Mouse (Mus musculus): ENCODE data around the gene Itpr3. TPM values are rescaled to one million over a fixed set of nuclear protein-coding genes. Genes with fewer than 3 reads are reported as not detected.

Gene Itpr3
- polyA plus RNA-seq, 1 experiment from 2014 or later = 1.4 TPM

DNA sequence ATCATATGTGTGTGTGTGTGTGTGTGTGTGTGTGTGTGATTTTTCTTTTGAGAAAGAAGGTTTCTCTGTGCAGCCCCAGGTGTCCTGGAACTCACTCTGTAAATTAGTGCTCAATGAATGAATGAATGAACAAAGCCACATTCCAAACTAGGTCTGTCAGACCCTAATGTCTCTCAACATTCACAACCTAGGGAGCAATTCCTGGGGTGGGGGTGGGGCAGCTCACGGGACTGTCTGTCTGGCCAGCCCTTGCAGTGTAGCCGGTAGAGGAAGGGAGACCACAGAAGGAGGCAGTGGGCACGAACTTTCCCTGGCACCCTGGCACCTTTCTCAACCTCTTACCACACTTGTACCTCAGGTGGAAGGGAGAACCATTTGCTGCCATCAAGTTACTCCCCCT is 77.6 kb downstream of the Itpr3 start:
- Histone ChIP-seq H3K4me3 (no peak overlapping the region), H3K9me3 (no peaks in the 10 kb centered on the region), H3K27me3 (peaks cover 17% of the 10 kb centered on the region), H3K4me1 (peaks cover 57% of the 10 kb centered on the region), H3K36me3 (no peaks in the 10 kb centered on the region), H3K9ac (replicated peaks) (no peak overlapping the region), H3K4me2 (replicated peaks) (no peak overlapping the region), H3K27ac (replicated peaks) (no peak overlapping the region)
- 42% methylated on average over 3 of the region's 3 CpGs for WGBS
- ATAC-seq (ENCODE audit: low FRiP score, low read depth) = no peak

DNA sequence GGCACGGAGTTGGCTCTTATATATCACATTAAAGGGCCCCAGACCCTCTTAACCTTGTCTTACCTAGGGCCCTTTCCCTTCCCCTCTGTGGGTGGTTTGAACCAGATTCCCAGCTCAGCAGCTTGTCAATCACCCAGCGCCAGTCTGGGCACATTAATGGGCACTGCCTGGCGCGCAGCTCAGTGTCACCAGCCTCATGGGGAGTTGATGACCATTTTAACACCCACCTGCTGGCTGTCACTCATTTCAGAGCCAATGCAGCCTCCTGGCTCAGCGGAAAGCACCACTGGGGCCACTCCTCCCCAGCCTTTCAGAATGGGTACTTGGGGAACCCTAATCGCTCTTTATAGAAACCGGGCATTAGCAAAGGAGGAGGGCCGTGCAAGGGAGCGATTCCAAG is 81.3 kb downstream of the Itpr3 start:
- WGBS = 71% methylated on average over 9 of the region's 9 CpGs
- peaks cover 10% of the 10 kb centered on the region for H3K27me3 ChIP-seq
- no peak for ATAC-seq (ENCODE audit: low FRiP score, low read depth)
- H3K4me1 ChIP-seq = peaks cover 41% of the 10 kb centered on the region
- no peaks in the 10 kb centered on the region for H3K36me3 ChIP-seq
- no peak overlapping the region for H3K9ac ChIP-seq (replicated peaks)
- H3K27ac ChIP-seq (replicated peaks) = no peak overlapping the region
- H3K4me2 ChIP-seq (replicated peaks) = no peak overlapping the region
- no peaks in the 10 kb centered on the region for H3K9me3 ChIP-seq
- no peak overlapping the region for H3K4me3 ChIP-seq

DNA sequence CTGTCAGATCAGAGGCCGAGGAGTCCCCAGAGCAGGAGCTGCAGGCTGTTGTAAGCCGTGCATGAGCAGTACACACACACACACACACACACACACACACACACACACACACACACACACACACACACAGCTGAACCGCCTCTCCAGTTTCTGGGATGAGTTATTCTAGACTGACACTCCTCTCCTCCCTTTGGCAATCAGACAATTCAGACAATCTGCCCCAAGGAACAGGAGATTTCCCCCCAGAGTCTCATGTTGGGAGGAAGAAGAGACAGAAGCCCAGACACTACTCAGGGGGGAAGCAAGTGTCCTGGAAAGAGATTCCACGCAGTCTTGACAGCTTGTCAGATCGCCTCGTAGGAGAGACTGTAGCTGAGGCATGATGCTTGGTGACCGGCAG is 82.2 kb downstream of the Itpr3 start:
- Histone ChIP-seq H3K27ac (replicated peaks) (peak overlapping the region; percentile 63; the same call in 1 of the 2 replicates), H3K4me3 (no peak overlapping the region), H3K27me3 (peaks cover 10% of the 10 kb centered on the region), H3K4me1 (peaks cover 35% of the 10 kb centered on the region), H3K36me3 (no peaks in the 10 kb centered on the region), H3K4me2 (replicated peaks) (no peak overlapping the region), H3K9me3 (no peaks in the 10 kb centered on the region), H3K9ac (replicated peaks) (no peak overlapping the region)
- 56% methylated on average over 7 of the region's 7 CpGs for WGBS
- no peak for ATAC-seq (ENCODE audit: low FRiP score, low read depth)

DNA sequence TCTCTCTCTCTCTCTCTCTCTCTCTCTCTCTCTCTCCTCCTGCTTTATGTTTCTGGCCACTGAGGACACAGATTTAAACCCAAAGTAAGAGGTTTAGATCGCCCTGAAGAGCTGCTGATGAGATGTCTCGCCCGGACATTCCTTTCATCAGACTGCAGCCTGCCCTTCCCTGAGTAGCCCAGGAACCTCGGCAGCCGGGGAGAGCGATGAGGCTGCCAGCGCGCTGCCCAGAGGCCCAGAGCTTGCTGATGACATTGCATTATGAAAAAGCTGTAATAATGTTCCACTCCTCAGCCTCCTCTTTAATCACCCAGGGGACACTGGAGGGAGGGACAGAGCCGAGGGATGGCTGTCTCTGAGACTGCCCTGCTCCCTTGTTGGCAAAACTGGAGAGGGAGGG is 83.2 kb downstream of the Itpr3 start:
- 54% methylated on average over 9 of the region's 9 CpGs for WGBS
- Histone ChIP-seq H3K4me1 (peaks cover 35% of the 10 kb centered on the region), H3K4me3 (no peak overlapping the region), H3K9me3 (no peaks in the 10 kb centered on the region), H3K27ac (replicated peaks) (peak overlapping the region; percentile 63; the same call in 1 of the 2 replicates), H3K4me2 (replicated peaks) (no peak overlapping the region), H3K36me3 (no peaks in the 10 kb centered on the region), H3K27me3 (peaks cover 6% of the 10 kb centered on the region; the same call in 1 of the 2 replicates), H3K9ac (replicated peaks) (0 out of 2 replicates have a peak overlapping the region, but pooled peaks have one; percentile 15)
- ATAC-seq (ENCODE audit: low FRiP score, low read depth) = no peak

DNA sequence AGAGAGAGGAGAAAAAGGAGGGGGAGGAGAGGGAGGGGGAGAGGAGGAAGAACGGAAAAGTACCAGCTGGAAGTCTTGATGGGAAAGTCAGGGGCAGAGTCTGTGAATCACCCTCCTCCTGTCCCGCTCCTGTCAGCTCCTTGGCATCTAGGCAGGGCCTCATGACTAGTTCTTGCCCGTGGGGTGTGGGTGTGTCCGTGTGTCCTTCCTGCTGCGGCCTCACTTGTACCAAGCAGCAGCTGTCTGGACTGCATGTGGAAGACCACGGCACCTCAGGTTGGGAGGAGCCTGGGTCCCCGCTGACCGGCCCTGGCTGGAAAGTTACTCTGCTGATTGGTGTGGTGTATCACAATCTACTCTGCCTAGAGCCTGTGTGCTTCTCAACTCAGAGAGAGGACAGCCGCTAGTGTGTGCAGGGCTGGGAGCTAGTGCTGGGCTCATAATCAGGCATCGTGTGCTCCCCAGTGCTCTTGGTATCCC is 84.9 kb downstream of the Itpr3 start:
- Histone ChIP-seq H3K27ac (replicated peaks) (no peak overlapping the region), H3K27me3 (no peaks in the 10 kb centered on the region; the same call in 1 of the 2 replicates), H3K9me3 (no peaks in the 10 kb centered on the region), H3K9ac (replicated peaks) (no peak overlapping the region), H3K36me3 (no peaks in the 10 kb centered on the region), H3K4me1 (peaks cover 45% of the 10 kb centered on the region), H3K4me3 (no peak overlapping the region), H3K4me2 (replicated peaks) (no peak overlapping the region)
- ATAC-seq (ENCODE audit: low FRiP score, low read depth) = no peak
- 62% methylated on average over 10 of the region's 10 CpGs for WGBS

DNA sequence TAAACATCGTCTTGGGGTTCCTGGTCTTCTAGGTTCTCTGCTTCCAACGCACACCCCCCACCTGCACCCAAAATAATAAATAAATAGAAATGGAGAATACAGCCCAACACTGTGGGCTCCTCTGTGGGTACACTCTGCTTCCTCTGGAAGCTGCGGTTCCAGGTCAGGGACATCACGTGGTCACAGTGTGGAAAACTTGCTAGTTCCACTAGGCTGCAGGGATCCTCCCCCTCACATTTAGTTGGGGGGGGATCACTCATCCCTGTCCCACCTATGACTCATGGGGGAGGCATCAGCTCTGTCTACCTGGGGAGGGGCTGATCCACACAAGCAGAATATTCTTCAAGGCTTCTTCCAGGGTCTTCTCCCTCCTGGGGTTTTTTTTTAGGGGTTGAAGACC is 87.0 kb downstream of the Itpr3 start:
- 76% methylated on average over 4 of the region's 4 CpGs for WGBS
- Histone ChIP-seq H3K9me3 (no peaks in the 10 kb centered on the region), H3K4me2 (replicated peaks) (no peak overlapping the region), H3K27me3 (no peaks in the 10 kb centered on the region; the same call in 1 of the 2 replicates), H3K4me1 (peaks cover 43% of the 10 kb centered on the region), H3K9ac (replicated peaks) (no peak overlapping the region), H3K36me3 (no peaks in the 10 kb centered on the region), H3K4me3 (no peak overlapping the region), H3K27ac (replicated peaks) (no peak overlapping the region)
- ATAC-seq (ENCODE audit: low FRiP score, low read depth) = no peak

DNA sequence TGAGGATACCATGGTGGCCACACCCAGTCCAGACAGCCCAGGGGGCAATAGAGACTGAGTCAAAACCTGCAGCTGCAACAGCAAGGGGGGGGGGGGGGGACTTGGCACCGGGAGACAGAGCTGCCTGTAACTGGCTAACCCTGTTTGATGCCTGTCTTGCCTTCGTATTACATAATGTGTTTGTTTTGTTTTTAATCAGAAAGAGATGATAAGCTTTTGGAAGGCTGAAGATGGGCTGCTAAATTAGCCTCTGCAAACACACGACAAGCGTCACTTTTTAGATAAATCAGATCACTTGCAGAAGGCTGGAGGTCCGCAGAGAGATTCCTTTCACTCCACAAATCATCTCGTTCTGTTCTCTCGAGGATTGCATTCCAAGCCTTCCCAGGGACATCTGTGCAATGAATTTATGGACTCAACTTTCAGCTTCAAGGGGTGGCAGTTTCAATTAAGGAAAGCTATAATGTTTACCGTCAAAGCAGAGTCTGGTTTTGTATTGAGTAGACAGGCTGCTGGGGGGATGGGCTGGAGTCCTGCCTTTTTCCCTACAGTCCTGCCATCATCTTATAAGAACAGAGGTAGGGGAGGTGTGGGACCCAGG is 89.3 kb downstream of the Itpr3 start:
- H3K4me1 ChIP-seq = peaks cover 30% of the 10 kb centered on the region
- H3K36me3 ChIP-seq = no peaks in the 10 kb centered on the region
- ATAC-seq (ENCODE audit: low FRiP score, low read depth) = no peak
- no peaks in the 10 kb centered on the region; the same call in 1 of the 2 replicates for H3K27me3 ChIP-seq
- no peak overlapping the region for H3K9ac ChIP-seq (replicated peaks)
- H3K4me3 ChIP-seq = no peak overlapping the region
- 40% methylated on average over 8 of the region's 8 CpGs for WGBS
- H3K27ac ChIP-seq (replicated peaks) = no peak overlapping the region
- H3K9me3 ChIP-seq = no peaks in the 10 kb centered on the region
- no peak overlapping the region for H3K4me2 ChIP-seq (replicated peaks)

DNA sequence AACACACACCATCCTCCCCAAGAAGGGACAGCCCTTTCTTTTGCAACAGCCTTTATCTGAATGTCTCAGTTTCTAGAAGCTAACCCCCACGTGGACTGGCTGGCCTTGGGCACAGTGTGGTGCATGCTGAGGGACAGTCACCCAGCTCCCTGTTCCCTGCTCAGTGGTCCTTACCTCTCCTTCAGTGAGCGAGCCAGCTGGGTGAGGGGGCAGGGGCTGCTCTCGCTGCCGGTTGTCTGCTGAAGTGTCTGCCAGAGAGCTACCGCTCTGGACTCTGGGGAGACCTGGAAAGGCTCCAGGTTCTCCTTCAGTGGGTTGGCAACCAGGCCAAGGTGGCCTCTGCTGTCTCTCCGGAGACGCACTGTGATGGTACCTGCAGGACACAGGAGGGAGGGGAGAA is 93.8 kb downstream of the Itpr3 start:
- H3K4me1 ChIP-seq = peaks cover 27% of the 10 kb centered on the region; the same call in 1 of the 2 replicates
- no peak overlapping the region for H3K4me3 ChIP-seq
- no peaks in the 10 kb centered on the region for H3K36me3 ChIP-seq
- H3K4me2 ChIP-seq (replicated peaks) = no peak overlapping the region
- H3K9me3 ChIP-seq = no peaks in the 10 kb centered on the region
- no peak overlapping the region for H3K27ac ChIP-seq (replicated peaks)
- 0 out of 2 replicates have a peak, but pooled peaks cover 4% of the 10 kb centered on the region for H3K27me3 ChIP-seq
- 88% methylated on average over 7 of the region's 7 CpGs for WGBS
- H3K9ac ChIP-seq (replicated peaks) = no peak overlapping the region
- ATAC-seq (ENCODE audit: low FRiP score, low read depth) = no peak

DNA sequence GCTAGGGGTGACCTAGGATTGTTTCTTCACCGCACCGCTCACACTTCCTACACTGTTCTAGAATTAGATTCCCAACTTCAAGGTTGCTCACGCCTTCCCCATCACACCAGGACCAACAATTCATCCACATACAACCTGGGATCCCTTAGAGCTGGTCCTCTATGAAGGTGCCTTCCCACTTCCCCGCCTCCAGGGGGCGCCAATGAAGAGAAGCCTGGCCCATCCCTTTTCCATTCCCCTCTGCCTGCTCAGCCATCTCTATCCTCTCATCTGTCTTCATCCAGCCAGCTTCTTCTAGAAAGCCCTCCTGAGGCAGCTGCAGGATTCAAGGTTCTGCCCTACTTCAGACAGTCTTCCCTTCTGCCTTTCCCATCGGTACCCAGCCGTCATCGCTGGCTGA is 94.3 kb downstream of the Itpr3 start:
- ATAC-seq (ENCODE audit: low FRiP score, low read depth) = no peak

DNA sequence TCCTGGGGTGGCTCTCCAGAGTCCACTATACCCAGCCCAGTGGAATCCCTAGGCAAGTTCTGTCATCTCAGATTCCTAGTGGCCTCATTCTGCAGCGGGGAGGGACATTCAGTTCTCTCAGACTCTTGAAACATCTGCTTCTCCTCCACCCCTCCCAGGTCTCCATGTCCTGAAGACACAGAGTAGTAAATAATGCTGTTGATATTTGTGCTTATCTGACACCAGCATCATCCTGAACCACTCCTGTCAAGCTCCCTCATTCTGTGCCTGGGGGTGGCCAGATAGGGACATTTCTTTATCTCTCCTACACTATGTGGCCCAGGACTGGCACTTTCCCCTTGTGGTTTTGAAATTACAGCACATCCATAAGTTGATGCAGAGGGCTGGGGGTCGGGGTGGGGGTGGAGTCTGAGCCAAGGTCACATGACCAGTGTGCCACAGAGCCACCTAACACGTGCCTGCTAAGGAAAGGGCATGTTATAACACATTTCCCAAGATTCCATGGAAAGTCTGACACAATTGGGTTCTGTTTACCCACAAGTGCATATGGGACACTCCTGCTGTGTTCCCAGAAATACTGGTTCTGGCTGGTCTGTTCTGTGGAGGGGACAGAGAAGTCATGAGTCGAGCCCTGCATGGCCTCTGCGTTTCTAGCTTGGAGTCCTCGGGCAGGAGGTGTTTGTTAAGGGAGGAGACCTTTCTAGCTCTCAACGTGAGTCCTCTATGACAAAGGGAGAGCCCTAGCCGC is 96.0 kb downstream of the Itpr3 start:
- H3K4me3 ChIP-seq = no peak overlapping the region
- H3K4me1 ChIP-seq = peaks cover 17% of the 10 kb centered on the region; the same call in 1 of the 2 replicates
- H3K27me3 ChIP-seq = 0 out of 2 replicates have a peak, but pooled peaks cover 4% of the 10 kb centered on the region
- 67% methylated on average over 8 of the region's 8 CpGs for WGBS
- no peak for ATAC-seq (ENCODE audit: low FRiP score, low read depth)
- H3K9me3 ChIP-seq = no peaks in the 10 kb centered on the region
- no peak overlapping the region for H3K4me2 ChIP-seq (replicated peaks)
- no peak overlapping the region for H3K27ac ChIP-seq (replicated peaks)
- H3K36me3 ChIP-seq = no peaks in the 10 kb centered on the region
- no peak overlapping the region for H3K9ac ChIP-seq (replicated peaks)

More for the DNA sequence above, 94.3 kb downstream of the Itpr3 start:
- H3K36me3 ChIP-seq = no peaks in the 10 kb centered on the region
- no peaks in the 10 kb centered on the region for H3K9me3 ChIP-seq
- H3K4me2 ChIP-seq (replicated peaks) = no peak overlapping the region
- 68% methylated on average over 8 of the region's 8 CpGs for WGBS
- H3K27me3 ChIP-seq = 0 out of 2 replicates have a peak, but pooled peaks cover 4% of the 10 kb centered on the region
- no peak overlapping the region for H3K9ac ChIP-seq (replicated peaks)
- peaks cover 22% of the 10 kb centered on the region; the same call in 1 of the 2 replicates for H3K4me1 ChIP-seq
- no peak overlapping the region for H3K27ac ChIP-seq (replicated peaks)
- no peak overlapping the region for H3K4me3 ChIP-seq

DNA sequence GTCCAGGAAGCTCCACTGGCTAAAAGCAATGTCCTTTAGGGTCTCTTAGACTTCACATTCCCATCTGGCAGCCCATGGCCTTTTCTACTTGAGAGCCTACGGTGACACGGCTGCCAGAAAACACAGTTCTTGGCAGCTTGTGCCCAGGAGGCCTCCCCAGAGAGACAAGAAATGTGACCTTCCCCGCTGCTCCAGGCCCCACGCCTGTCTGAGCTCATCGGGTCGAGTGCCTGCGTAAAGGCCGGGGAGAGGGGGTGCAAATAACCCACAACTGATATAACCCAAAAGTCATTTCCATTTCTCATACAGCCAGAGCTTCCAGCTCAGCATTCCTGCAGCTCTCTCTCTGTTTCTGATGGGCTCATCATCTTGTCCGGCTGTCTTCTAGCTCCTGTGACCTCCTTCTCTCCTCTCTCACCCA is 96.7 kb downstream of the Itpr3 start:
- H3K27ac ChIP-seq (replicated peaks) = no peak overlapping the region
- H3K9ac ChIP-seq (replicated peaks) = no peak overlapping the region
- peaks cover 12% of the 10 kb centered on the region; the same call in 1 of the 2 replicates for H3K4me1 ChIP-seq
- H3K36me3 ChIP-seq = no peaks in the 10 kb centered on the region
- no peak overlapping the region for H3K4me2 ChIP-seq (replicated peaks)
- H3K27me3 ChIP-seq = 0 out of 2 replicates have a peak, but pooled peaks cover 4% of the 10 kb centered on the region
- H3K4me3 ChIP-seq = no peak overlapping the region
- 75% methylated on average over 9 of the region's 9 CpGs for WGBS
- H3K9me3 ChIP-seq = no peaks in the 10 kb centered on the region
- no peak for ATAC-seq (ENCODE audit: low FRiP score, low read depth)

DNA sequence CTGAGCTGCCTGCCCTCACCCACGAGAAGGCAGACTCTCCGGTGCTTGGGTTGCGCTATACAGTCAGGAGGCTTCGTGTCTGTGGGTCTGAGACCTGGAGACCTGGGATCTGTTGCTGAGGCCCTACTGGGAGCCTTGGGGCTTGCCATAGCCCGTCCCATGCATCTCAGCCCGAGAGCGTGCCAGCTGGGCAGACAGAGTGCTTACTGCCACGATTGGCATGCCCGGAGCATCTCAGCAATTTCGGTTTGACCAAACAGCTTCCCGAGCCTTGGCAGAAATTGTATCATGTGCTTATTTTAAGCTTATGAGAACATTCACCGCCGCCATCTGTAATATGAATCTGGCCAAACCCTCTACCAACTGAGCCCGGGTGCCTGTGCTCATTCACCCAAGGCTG is 97.2 kb downstream of the Itpr3 start:
- Histone ChIP-seq H3K9me3 (no peaks in the 10 kb centered on the region), H3K4me1 (peaks cover 8% of the 10 kb centered on the region; the same call in 1 of the 2 replicates), H3K27ac (replicated peaks) (no peak overlapping the region), H3K9ac (replicated peaks) (no peak overlapping the region), H3K27me3 (0 out of 2 replicates have a peak, but pooled peaks cover 4% of the 10 kb centered on the region), H3K36me3 (no peaks in the 10 kb centered on the region), H3K4me3 (no peak overlapping the region), H3K4me2 (replicated peaks) (no peak overlapping the region)
- ATAC-seq (ENCODE audit: low FRiP score, low read depth) = no peak
- 88% methylated on average over 14 of the region's 14 CpGs for WGBS

Measured in midbrain, embryonic 12.5 days (tissue).